Mouse (Mus musculus) activated CD4-positive, CD25-positive, alpha-beta regulatory T cell, adult 4 months (primary cell): ENCODE measurements around the gene She. TPM values are rescaled to one million over a fixed set of nuclear protein-coding genes. Genes with fewer than 3 reads are reported as not detected.
"Not testable (repeated sequence)": the region's sequence is repeated elsewhere in the genome, so short reads cannot be mapped to it uniquely, and the experiment has no call there.

ENCODE experiments used
- ATAC-seq: one replicate; pipeline ENCODE4 v1.8.0; 2017
- polyA plus RNA-seq, 2 experiments: library from polyadenylated mRNA; unstranded; fragments of 100-300 nt; shearing (Covaris generic); gene quantifications; one replicate each; pipeline ENCODE4 v1.2.1; 2017

Gene She
- 10 to 100 TPM in 1 of 2 experiments, 1 to 10 TPM in 1; 8.7 to 10.2 TPM for polyA plus RNA-seq

- no peak for ATAC-seq
Measured at GRCm38 (mm10) chr3:89830815-89831591, at the start of gene She. Gene She (plus strand): TSS chr3:89831370.

DNA sequence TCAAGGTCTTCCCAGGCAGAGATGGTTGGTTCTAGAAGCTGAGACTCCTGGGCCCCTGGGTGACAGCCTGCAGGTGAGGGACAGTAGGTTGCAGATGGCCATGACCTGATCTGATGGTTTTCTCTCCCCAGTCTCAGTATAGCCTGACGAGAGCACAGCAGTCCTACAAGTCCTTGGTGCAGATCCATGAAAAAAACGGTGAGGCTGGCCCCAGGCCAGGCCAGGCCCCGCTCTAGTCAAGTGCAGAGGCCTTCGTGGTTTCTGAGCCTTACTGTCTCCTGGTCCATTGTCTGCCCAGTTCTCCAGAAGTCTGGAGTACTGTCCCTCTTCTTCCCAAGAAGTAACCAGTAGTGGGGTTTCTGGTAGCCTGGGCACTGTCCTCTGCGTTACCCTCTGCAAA is 49.5 kb upstream of the She start:
- no peak for ATAC-seq

DNA sequence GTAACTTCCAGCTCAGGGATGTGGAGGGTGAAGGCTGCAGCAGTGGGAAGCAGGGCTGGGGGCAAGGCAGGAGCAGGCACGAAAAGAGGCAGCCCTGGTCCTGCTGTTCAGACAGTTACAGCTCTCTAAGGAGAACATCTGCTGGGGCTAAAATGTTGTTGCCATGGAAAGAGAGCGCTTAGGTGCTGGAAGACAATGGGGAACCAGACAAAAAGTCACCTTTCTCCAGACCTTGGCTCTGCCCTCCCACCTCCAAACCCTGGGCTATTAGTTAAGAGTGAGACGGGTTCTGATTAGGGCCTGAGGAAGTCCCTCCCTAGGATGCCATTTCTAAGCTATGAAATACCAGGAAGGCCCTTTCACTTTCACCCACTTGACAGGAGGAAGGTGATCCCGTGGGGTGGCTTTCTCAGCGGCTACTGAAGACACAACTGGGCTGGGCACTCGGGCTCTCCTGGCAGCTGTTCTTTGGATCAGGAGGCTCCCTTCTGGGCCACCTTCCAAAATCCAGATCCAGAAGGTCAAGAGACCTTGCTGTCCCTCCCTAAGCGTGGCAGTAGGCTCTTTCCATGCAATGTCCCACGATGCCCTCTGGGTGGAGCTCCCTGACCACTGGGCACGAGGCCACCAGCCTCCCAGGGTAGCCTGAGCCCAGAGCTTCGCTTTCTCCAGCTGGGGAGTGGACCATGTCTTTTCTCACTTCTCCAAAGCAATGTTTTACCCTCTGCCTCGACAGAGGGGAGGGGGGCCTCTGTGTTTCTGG is 46.0 kb upstream of the She start:
- no peak for ATAC-seq

GRCm38 (mm10) chr3:89786275-89786674 is 44.9 kb upstream of the She start:
- no peak for ATAC-seq

- ATAC-seq, result no peak
Measured at GRCm38 (mm10) chr3:89788680-89789352, 42.4 kb upstream of the She start.

DNA sequence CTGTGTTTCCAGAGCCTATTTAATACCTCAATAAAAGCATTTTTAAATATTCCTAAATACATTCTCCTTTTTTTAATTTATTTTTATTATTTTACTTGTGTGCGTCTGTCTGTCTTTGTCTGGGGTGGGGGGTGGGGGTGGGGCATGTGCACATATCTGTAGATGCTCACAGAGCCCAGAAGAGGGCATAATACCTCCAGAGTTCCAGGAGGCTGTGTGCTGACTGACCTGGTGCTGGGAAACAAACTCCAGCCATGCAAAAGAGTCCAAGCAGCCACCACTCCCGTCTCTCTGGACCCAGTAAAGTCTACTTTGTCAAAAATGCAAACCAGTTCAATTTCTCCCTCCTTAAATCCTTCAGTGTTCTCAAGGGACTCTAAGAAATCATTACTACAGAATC is 36.6 kb upstream of the She start:
- no peak for ATAC-seq

- no peak for ATAC-seq
Measured at GRCm38 (mm10) chr3:89795746-89796145, 35.4 kb upstream of the She start.

DNA sequence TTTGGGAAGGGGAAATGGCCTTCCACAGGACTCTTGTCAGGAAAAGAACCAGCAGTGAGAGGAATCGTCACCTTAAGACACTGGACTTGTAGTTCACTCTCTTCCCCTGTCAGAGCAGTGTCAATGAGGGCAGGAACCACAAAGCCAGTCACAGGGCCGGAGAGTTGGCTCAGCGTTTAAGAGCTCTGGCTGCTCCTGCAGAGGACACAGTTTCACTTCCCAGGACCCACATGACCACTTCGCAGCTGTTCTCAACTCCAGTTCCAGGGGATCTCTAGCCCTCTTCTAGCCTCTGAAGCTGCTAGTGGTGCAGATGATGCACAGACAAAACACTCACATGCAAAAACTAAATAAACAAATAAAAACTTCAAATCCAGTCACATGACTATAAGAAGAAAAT is 34.8 kb upstream of the She start:
- ATAC-seq, result no peak

DNA sequence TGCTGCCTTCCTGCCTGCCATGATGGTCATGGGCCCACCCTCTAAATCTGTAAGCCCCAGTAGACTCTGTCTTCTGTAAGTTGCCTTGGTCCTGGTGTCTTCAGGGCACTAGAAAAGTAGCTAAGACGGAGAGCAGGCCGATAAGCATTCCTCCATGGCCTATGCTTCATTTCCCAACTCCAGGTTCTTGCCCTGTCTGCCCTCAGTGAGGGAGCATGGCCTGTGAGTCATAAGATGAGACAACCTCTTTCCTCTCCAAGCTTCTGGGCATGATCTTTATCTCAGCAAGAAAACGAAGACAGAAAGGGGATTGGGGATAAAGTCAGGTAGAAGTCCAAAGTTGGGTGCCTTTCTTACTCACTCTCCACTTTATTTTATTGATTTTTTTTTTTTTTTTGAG is 32.7 kb upstream of the She start:
- ATAC-seq, result no peak

DNA sequence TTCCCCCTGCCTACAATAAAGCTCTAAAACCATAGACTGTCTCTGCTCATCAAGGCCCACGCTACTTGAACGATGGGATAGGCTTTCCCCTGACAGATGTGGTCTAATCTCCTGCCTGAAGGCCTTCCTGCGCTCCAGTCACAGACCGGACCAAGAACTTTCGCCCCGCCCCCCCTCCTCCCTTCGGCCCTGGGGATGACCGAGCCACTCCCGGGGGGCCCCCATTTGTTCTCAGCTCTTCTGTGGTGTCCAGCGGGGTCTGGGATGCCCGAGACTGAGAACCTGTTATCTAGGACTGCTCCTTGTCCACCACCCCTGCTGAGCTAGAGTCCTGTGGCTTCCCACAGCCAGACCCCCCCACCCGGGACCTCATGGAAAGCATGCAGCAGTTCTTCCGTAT is 31.7 kb upstream of the She start:
- ATAC-seq, result no peak

DNA sequence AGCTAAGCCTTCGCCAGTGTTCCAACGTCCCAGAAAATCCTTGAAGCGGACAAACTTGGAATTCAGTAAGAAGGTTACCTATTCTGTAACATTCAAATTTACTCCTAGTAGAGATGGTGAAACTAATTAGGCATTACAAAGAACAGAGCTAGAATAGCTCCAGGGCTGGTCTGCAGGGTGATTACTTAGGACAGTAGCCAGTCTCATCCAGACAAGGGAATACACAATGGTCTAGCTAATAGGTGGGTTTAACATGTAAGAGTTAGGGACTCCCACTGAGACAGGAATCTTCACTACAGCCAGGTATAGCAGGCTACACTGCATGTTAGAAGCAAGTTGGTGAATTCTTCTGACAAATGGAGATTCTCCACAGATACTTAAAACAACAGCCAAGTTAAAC is 31.1 kb upstream of the She start:
- ATAC-seq, result not testable (repeated sequence)

- peak; percentile 47 for ATAC-seq
Measured at GRCm38 (mm10) chr3:89800774-89801506, 30.2 kb upstream of the She start.

GRCm38 (mm10) chr3:89801507-89801847 is 29.7 kb upstream of the She start:
- ATAC-seq, result peak; percentile 98

DNA sequence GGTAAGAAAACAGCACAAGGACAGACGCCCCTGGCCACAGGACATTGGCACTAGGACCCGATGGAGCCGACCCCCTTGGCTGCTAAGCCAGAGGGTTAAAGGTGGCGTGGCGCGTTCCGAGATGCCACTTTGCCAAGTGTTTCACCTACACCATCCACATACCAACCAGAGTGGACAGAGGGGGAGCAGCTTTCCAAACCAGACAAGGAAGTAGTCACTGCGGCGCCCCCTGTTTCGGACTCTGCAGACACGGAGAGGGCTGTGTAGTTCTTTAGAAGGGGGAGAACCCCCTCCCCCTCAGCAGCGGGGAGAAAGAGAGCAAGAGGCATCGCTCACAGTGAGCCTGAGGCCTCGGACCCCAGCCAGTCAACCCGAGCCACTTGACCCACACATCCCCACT is 28.3 kb upstream of the She start:
- ATAC-seq, result no peak

GRCm38 (mm10) chr3:89805179-89805578 is 26.0 kb upstream of the She start:
- no peak for ATAC-seq

GRCm38 (mm10) chr3:89806751-89807150 is 24.4 kb upstream of the She start:
- no peak for ATAC-seq

DNA sequence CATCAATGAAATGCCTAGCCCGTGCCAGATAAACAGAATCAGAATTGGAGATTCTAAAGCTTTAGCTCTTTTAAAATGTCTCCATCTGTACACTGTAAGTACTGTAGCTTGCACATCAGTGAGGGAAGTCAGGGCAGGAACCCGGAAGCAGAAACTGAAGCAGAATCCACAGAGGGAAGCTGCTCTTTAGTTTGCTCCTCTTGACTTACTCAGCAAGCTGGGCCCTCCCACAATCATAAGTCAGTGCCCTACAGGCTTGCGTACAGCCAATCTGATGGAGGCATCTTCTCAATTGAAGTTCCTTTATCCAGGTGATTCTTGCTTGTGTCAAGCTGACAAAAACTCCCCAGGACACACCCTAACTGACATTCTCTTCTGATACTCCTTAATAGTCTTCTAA is 24.0 kb upstream of the She start:
- no peak for ATAC-seq

DNA sequence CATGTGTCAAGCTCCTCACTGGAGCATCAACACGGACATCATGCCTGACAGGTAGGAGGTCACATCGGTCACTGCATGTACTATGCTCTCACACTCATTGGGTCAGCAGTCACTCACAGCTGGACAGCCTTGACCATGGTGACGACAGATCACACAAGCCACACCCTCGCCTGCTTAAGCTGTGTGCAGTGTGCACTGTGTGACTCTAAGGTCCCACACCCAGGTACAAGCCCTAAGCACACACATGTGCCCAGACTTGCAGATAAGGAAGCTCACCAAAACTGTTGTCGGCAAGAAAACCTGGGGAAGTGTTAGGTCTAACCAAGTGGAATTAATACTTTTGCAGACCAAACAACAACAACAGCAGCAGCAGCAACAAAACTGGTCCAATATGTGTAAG is 23.3 kb upstream of the She start:
- no peak for ATAC-seq

DNA sequence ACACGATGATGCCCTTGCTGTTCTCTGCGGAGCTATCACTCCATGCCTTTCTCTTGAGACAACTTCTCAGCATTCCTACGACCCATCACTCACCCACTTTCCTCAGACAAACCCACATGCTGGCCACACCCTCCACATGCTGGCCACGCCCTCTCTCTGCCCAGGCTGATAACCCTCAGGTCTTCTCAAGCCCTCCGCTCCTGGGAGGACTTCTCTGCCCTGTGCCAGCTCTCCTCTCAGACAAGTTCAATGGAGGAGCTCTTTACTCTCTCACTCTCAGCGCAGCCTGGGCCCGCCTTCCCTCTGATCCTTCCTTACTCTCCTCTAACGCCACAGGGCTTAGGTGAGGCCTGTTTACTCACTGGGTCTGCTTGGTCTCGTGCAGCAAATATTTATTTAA is 22.5 kb upstream of the She start:
- ATAC-seq, result no peak

DNA sequence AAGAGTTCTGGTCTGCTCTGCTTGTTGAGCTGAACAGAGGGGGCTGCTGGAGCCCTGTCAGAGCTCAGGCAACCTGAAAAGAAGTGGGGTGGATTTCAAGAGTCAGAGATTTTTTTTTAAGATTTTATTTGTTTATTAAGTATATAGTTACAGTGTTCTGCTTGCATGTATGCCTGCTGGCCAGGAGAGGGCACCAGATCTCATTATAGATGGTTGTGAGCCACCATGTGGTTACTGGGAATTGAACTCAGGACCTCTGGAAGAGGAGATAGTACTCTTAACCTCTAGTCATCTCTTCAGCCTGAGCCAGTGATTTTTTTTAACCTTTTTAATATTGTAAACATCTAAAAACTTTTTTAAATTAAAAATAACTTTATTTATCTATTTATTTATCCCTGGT is 20.3 kb upstream of the She start:
- no peak for ATAC-seq

DNA sequence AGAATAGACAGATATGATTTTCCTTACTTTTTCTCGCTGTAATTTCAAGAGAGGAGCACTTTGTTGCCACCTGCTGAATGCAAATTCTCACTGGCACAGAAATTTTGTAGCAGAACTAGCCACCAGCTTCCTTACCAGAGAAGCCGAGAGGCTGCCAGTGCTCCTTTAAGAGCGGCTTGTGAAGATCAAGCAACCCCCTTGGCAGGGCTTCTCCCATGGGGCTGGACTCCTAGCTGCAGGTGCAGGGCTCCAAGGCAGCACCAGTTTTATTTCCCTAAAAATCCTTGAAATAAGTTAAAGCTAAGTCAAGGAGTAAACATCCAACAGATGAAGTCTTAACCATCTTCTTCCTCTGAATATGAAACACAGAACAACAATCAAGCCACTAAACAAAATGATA is 19.0 kb upstream of the She start:
- ATAC-seq, result no peak

GRCm38 (mm10) chr3:89814051-89814450 is 17.1 kb upstream of the She start:
- no peak for ATAC-seq

GRCm38 (mm10) chr3:89817056-89817455 is 14.1 kb upstream of the She start:
- no peak for ATAC-seq
